Mouse (Mus musculus): Measurements from ENCODE around the gene Tmem200b. TPM values are rescaled to one million over a fixed set of nuclear protein-coding genes. Genes with fewer than 3 reads are reported as not detected.
A peak's percentile ranks its signal among the peaks of the same experiment; 100 is the strongest.

Gene Tmem200b
- polyA plus RNA-seq (2016; fragmentation: Nextera tagmentation; extraction: Ambion mirVana) = 0.81 and 1.3 TPM in 2 replicates

DNA sequence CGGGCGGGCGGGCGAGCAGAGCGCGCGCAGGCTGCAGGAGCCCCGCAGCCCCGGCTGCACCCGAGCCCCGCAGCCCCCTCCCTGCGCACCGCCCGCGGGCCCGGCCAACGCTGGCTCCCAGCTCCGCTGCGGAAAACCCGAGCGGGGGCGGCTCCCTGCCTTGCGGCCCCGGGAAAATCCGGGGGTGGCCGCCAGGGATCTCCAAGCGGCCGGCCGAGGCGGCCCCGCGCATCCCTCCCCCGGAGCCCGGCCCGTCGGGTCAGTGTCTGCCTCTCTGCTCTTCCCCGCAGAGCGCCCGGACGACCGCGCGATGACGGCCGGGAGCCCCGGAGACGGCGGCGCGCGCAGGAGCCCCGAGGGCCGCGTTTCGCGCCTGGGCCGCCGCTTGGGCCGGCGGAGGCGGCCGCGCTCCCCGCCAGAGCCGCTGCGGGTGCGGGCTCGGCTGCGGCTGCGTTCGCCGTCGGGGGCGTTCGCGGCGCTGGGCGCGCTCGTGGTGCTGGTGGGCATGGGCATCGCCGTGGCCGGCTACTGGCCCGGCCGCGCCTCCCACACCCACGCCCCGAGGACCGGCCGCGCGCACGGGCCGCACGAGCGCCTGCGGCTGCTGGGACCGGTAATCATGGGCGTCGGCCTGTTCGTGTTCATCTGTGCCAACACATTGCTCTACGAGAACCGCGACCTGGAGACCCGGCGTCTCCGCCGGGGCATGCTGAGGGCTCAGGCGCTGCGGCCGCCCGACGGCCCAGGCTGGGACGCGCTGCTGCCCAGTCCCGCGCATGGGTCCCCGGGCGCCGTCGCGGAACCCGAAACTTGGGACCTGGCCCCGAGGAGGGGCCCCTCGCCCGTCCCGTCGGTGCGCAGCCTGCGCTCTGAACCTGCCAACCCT, at the start of gene Tmem200b:
Gene Tmem200b, plus strand, starts transcription at position 311 of the 886 bp plus-strand sequence.
- Histone ChIP-seq H3K36me3 (peaks cover 47% of the 10 kb centered on the region), H3K9ac (peak within 1 kb of the TSS; percentile 57), H3K9me3 (replicated peaks) (no peaks in the 10 kb centered on the region), H3K4me1 (peaks cover 50% of the 10 kb centered on the region), H3K27me3 (replicated peaks) (peaks cover 88% of the 10 kb centered on the region), H3K27ac (peak within 1 kb of the TSS; percentile 59), H3K4me3 (peak within 1 kb of the TSS; percentile 58), H3K4me2 (peak within 1 kb of the TSS; percentile 70)
- 0 out of 2 replicates have a peak, but pooled peaks have one; percentile 33 for ATAC-seq
- 2% methylated on average over 122 of the region's 130 CpGs for WGBS (ENCODE audit: insufficient replicate concordance)

DNA sequence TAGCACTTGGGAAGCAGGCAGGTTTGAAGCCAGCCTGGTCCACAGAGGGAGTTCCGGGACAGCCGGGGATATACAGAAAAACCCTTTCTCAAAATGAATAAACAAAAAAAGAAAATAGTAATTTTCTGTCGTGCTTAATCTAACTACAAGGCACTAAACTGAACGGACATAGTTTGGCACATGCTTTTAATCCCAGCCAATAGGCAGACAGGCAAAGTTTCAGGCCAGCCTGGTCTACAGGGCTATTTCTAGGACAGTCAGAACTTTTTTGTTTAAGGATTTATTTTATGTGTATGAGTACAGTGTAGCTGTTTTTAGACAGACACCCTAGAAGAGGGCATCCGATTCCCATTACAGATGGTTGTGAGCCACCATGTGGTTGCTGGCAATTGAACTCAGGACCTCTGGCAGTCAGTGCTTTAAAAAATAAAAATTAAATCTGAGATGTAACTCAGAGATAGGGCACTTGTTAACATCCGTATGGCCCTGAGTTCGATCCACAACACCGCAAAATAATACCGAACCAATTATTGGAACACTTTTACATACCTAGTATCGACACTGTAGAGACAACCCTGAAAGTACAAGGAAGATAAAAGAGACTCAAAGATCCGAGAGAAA, 48.8 kb upstream of the Tmem200b start:
- H3K9ac ChIP-seq = peak overlapping the region; percentile 100
- 7% methylated on average over 11 of the region's 11 CpGs for WGBS (ENCODE audit: insufficient replicate concordance)

DNA sequence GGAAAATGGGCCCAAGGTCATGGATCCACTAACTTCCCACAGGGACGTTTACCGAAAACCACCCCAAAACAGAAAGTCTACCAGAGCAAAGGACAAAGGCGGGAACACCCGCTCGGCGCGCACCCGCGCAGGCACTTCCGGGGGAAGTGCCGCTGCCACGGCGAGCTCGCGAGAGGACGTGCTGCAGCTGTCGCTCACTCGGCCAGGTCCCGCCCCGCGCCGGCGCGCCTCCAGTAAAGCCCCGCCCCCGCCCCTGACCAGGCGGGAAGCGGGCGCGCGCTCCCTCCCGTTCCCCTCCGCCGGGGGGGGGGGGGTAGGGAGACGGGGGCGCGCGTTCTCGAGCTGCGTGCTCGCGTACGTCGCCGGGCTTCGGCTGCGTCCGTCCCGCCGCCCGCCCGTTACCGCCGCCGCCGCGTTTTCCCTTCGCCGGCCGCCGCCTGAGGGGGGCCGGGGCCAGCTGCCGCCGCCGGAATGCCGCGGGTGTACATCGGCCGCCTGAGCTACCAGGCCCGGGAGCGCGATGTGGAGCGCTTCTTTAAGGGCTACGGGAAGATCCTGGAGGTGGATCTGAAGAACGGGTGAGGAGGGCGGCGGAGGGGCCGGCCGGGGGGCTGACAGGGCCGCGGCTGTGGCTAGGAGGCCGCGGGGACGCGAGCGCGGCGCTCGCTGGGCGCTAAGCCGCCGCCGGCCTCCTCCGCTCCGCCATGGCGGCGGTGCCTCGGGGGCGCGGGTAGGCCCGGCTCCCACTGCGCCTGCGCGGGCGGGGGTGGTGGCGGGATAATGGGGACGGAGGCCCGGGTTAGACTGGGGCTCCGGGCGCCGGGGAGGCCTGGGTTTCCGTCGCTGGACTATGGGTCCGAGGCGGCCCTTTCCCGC, 48.0 kb upstream of the Tmem200b start, which contains the start of gene Srsf4:
Gene Srsf4, plus strand, starts transcription at position 325 of the 876 bp plus-strand sequence.
- peak; percentile 91 for ATAC-seq

More for the DNA sequence above, 48.8 kb upstream of the Tmem200b start:
- no peaks in the 10 kb centered on the region for H3K27me3 ChIP-seq (replicated peaks)
- no peaks in the 10 kb centered on the region for H3K9me3 ChIP-seq (replicated peaks)
- H3K4me1 ChIP-seq = peaks cover 64% of the 10 kb centered on the region
- peaks cover 8% of the 10 kb centered on the region for H3K36me3 ChIP-seq
- peak overlapping the region; percentile 98 for H3K4me3 ChIP-seq
- ATAC-seq = 0 out of 2 replicates have a peak, but pooled peaks have one; percentile 19
- peak overlapping the region; percentile 81 for H3K4me2 ChIP-seq
- H3K27ac ChIP-seq = peak overlapping the region; percentile 99

DNA sequence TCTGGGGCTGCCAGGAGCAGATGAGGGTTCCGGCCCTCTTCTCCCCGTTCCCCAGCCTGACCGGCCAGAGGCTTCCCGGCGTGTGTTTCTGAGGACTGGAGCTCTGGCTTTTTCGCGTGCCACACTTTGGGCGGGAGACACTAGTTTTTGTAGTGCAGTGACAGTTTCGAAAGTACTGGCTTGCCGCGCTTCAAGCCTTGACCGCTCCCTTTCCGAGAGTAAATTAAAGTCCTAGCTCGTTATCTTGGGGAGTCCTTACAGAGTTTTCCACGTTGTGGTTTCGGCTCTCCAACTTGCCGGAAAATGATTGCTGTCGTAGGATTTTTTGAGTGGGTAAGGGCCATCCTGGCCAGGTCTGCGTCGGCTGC, 47.4 kb upstream of the Tmem200b start:
- ATAC-seq = peak; percentile 31
- Histone ChIP-seq H3K9ac (peak overlapping the region; percentile 100), H3K4me2 (peak overlapping the region; percentile 81), H3K4me1 (peaks cover 62% of the 10 kb centered on the region), H3K4me3 (peak overlapping the region; percentile 98), H3K27ac (peak overlapping the region; percentile 99), H3K36me3 (peaks cover 5% of the 10 kb centered on the region), H3K9me3 (replicated peaks) (no peaks in the 10 kb centered on the region), H3K27me3 (replicated peaks) (no peaks in the 10 kb centered on the region)
- WGBS (ENCODE audit: insufficient replicate concordance) = under 1% methylated on average over 20 of the region's 20 CpGs

More for the DNA sequence above, 48.0 kb upstream of the Tmem200b start, which contains the start of gene Srsf4:
- no peaks in the 10 kb centered on the region for H3K9me3 ChIP-seq (replicated peaks)
- peak within 1 kb of the TSS; percentile 100 for H3K9ac ChIP-seq
- peak within 1 kb of the TSS; percentile 81 for H3K4me2 ChIP-seq
- H3K36me3 ChIP-seq = peaks cover 8% of the 10 kb centered on the region
- peak within 1 kb of the TSS; percentile 99 for H3K27ac ChIP-seq
- WGBS (ENCODE audit: insufficient replicate concordance) = under 1% methylated on average over 103 of the region's 116 CpGs
- H3K4me1 ChIP-seq = peaks cover 64% of the 10 kb centered on the region
- H3K4me3 ChIP-seq = peak within 1 kb of the TSS; percentile 98
- no peaks in the 10 kb centered on the region for H3K27me3 ChIP-seq (replicated peaks)

DNA sequence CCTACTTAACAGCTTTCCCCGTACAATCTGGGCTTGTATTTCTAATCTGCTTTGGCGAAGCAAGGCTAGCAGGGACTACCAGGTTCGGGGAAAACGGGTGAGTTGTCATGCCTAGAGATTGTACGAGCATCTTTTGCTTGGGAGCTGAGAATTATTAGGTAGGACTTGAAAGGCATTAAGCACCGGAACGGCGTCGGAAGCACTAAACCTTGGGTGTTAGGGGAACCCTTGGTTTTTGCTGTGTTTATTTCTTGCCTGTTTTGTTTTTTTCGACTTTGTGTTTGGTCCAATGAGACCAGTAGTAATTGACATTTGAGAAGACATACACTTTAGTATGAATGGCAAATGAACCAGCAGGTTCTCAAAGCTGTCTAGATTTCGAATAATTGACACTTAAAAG, 47.0 kb upstream of the Tmem200b start:
- peak overlapping the region; percentile 100 for H3K9ac ChIP-seq
- no peaks in the 10 kb centered on the region for H3K9me3 ChIP-seq (replicated peaks)
- H3K36me3 ChIP-seq = peaks cover 1% of the 10 kb centered on the region
- H3K27me3 ChIP-seq (replicated peaks) = no peaks in the 10 kb centered on the region
- 2% methylated on average over 11 of the region's 11 CpGs for WGBS (ENCODE audit: insufficient replicate concordance)
- no peak for ATAC-seq
- peak overlapping the region; percentile 81 for H3K4me2 ChIP-seq
- H3K4me1 ChIP-seq = peaks cover 59% of the 10 kb centered on the region
- H3K27ac ChIP-seq = peak overlapping the region; percentile 99
- H3K4me3 ChIP-seq = peak overlapping the region; percentile 98

DNA sequence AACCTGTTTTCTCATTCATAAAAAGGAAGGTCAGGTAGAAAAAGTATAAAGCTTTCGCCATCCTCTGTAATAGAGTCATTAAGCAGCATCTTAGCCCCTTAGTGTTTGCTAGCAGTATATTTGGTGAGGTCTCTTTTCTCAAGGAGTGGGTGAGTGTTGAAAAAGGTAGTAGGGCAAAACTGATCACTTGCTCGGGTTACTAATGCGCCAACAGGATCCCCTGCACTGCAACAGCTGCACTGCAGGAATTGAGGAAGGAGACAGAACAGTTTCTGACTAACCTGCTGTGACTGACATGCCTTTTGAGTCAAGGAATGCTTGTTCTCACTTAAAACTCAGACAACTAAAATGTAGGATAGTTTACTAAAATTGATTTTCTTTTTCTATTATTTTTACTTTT, 46.3 kb upstream of the Tmem200b start:
- Histone ChIP-seq H3K9ac (peak overlapping the region; percentile 100), H3K4me1 (peaks cover 57% of the 10 kb centered on the region), H3K4me3 (peak overlapping the region; percentile 98), H3K36me3 (no peaks in the 10 kb centered on the region; the same call in 1 of the 2 replicates), H3K4me2 (peak overlapping the region; percentile 81), H3K9me3 (replicated peaks) (no peaks in the 10 kb centered on the region), H3K27ac (no peak overlapping the region), H3K27me3 (replicated peaks) (no peaks in the 10 kb centered on the region)
- no peak for ATAC-seq
- WGBS (ENCODE audit: insufficient replicate concordance) = 30% methylated on average over 3 of the region's 3 CpGs

DNA sequence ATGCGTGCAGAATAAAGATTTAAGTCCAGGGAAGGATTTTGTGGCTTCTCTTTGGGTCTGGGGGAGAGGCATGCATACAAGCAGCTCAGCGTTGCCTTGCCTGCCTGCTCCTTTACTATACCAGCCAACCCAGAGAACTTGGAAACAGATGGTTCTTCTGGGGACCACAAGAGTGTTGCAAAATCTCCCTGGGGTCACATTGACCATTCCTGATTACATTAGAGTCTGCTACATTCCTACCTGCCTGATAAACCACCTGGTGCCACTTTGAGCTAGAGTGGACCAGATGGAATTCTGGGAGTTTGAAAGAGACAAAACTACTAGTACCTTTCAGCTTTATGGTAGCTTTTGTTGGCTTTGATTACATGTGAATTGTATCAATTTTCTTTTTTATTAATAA, 44.7 kb upstream of the Tmem200b start:
- Histone ChIP-seq H3K27ac (no peak overlapping the region), H3K27me3 (replicated peaks) (no peaks in the 10 kb centered on the region), H3K9me3 (replicated peaks) (no peaks in the 10 kb centered on the region), H3K36me3 (no peaks in the 10 kb centered on the region; the same call in 1 of the 2 replicates), H3K4me3 (no peak overlapping the region), H3K4me1 (peaks cover 67% of the 10 kb centered on the region), H3K9ac (no peak overlapping the region), H3K4me2 (peak overlapping the region; percentile 81; the same call in 1 of the 2 replicates)
- ATAC-seq = no peak
- 55% methylated on average over 2 of the region's 2 CpGs for WGBS (ENCODE audit: insufficient replicate concordance)

DNA sequence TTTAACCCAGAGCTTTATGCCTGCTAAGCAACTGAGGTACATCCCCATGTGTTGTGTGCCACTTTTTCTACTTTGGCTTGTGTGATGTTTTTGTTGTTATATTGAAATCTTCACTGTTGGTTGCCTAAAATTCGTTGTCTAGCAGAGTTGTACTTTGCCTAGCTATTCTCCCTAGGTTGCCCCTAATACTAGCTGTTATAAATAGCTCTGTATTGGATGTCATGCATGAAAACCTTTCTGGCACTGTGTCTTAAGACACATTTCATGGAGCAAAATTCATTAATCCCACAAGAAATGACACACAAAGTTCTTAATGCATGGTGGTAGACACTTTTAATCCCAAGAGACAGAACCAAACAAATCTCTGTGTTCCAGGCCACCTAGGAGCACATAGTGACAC, 41.9 kb upstream of the Tmem200b start:
- WGBS (ENCODE audit: insufficient replicate concordance) = 88% methylated on average over 1 of the region's 1 CpGs

DNA sequence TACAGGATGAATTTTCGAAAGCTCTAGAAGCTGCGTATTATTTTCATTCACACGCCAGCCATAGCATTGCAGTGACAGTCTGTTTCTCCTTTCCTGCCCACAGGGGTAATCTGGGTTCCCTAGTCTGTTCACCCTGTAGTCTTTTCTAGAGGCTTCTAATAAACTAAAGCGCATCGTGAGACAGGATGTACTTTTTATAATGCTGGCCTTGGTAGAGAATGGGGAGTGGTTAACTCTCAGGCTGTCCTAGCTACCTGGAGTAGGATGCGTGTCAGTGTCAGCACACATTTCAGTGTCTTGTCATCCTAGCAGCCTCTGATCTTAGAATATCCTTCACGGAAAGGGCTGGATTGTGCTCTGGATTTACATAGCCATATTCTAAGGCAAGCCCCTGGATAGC, 40.3 kb upstream of the Tmem200b start:
- no peak for ATAC-seq
- WGBS (ENCODE audit: insufficient replicate concordance) = 84% methylated on average over 7 of the region's 7 CpGs
- H3K36me3 ChIP-seq = peaks cover 27% of the 10 kb centered on the region
- H3K4me2 ChIP-seq = no peak overlapping the region
- H3K27me3 ChIP-seq (replicated peaks) = no peaks in the 10 kb centered on the region
- no peaks in the 10 kb centered on the region for H3K9me3 ChIP-seq (replicated peaks)
- H3K4me3 ChIP-seq = no peak overlapping the region
- H3K4me1 ChIP-seq = peaks cover 75% of the 10 kb centered on the region
- H3K9ac ChIP-seq = no peak overlapping the region
- H3K27ac ChIP-seq = peak overlapping the region; percentile 10; the same call in 1 of the 2 replicates

More for the DNA sequence above, 41.9 kb upstream of the Tmem200b start:
- H3K36me3 ChIP-seq = peaks cover 11% of the 10 kb centered on the region
- ATAC-seq = no peak
- peaks cover 76% of the 10 kb centered on the region for H3K4me1 ChIP-seq
- H3K27ac ChIP-seq = no peak overlapping the region
- no peaks in the 10 kb centered on the region for H3K27me3 ChIP-seq (replicated peaks)
- H3K9me3 ChIP-seq (replicated peaks) = no peaks in the 10 kb centered on the region
- H3K4me2 ChIP-seq = no peak overlapping the region
- H3K4me3 ChIP-seq = no peak overlapping the region
- H3K9ac ChIP-seq = no peak overlapping the region

DNA sequence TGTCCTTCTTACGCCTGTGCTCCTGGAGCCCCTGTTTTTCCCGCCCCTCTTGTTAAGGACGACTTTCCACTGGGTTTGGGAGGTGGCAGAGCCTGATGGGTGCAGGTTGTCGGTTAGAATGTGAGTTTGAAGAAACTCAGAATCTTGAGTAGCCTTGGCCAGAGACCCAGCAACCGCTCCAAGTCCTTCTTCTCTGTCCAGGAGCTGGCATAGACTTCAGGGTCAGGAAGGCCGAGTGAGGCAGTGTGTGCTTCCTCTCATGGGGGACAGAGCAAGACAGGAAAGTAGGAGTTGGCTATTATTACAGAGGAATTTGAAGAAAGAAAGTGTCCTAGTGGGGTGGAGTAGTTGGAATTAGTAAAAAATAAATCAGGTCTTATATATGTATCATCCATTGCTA, 38.0 kb upstream of the Tmem200b start:
- ATAC-seq = no peak
- Histone ChIP-seq H3K27ac (no peak overlapping the region), H3K9ac (no peak overlapping the region), H3K36me3 (peaks cover 45% of the 10 kb centered on the region), H3K4me1 (peaks cover 77% of the 10 kb centered on the region), H3K27me3 (replicated peaks) (no peaks in the 10 kb centered on the region), H3K4me2 (no peak overlapping the region), H3K9me3 (replicated peaks) (no peaks in the 10 kb centered on the region), H3K4me3 (no peak overlapping the region)
- 73% methylated on average over 6 of the region's 6 CpGs for WGBS (ENCODE audit: insufficient replicate concordance)

DNA sequence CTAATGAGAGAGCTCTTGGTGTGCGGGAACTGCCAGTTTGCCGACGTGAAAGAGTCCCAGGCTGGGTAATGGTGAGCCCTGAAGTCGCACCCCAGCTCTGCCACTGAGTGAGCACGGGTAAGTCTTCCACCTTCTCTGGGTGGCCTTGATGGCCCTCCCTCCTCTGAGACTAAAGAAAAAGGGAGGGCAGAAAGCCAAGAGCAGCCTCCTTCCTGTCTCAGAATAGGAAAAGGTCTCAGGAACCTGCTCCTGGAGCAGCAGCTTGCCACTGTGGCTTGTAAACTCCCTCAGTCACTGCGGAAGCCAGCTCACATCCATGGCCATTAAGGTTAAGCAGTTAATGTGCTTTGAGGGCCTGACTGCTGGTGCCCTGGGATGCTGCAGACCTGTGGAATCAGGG, 36.2 kb upstream of the Tmem200b start:
- Histone ChIP-seq H3K27ac (no peak overlapping the region), H3K9me3 (replicated peaks) (no peaks in the 10 kb centered on the region), H3K4me3 (no peak overlapping the region), H3K36me3 (peaks cover 60% of the 10 kb centered on the region), H3K4me1 (peaks cover 84% of the 10 kb centered on the region), H3K4me2 (no peak overlapping the region), H3K9ac (no peak overlapping the region), H3K27me3 (replicated peaks) (no peaks in the 10 kb centered on the region)
- 83% methylated on average over 6 of the region's 6 CpGs for WGBS (ENCODE audit: insufficient replicate concordance)
- ATAC-seq = no peak
